Mouse (Mus musculus): ENCODE results near the gene Tfpt. TPM values are rescaled to one million over a fixed set of nuclear protein-coding genes. Genes with fewer than 3 reads are reported as not detected.
"Not testable (repeated sequence)": the region's sequence is repeated elsewhere in the genome, so short reads cannot be mapped to it uniquely, and the experiment has no call there.

Tfpt gene
- polyA plus RNA-seq, 1 experiment from 2014 or later, result 22.4 TPM

- H3K4me1 ChIP-seq (ENCODE audit: control insufficient read depth, insufficient read depth, low read length), result no peaks in the 10 kb centered on the region
- H3K27ac ChIP-seq (ENCODE audit: low read length), result no peak overlapping the region
- H3K4me2 ChIP-seq (replicated peaks; ENCODE audit: low read depth, low read length), result no peak overlapping the region
- no peak overlapping the region for H3K4me3 ChIP-seq (ENCODE audit: low read depth, low read length)
- H3K9me3 ChIP-seq (ENCODE audit: control insufficient read depth, low read depth, low read length), result no peaks in the 10 kb centered on the region
- H3K27me3 ChIP-seq (ENCODE audit: control insufficient read depth, insufficient read depth, low read length), result no peaks in the 10 kb centered on the region
- ATAC-seq (ENCODE audit: insufficient number of reproducible peaks, insufficient read depth, low FRiP score, low read depth), result no peak
- no peak overlapping the region for H3K9ac ChIP-seq (replicated peaks; ENCODE audit: low read depth, low read length)
- WGBS, result 83% methylated on average over 2 of the region's 2 CpGs
- no peaks in the 10 kb centered on the region for H3K36me3 ChIP-seq (ENCODE audit: control insufficient read depth, insufficient read depth, low read length)
Measured at GRCm38 (mm10) chr7:3578196-3578595, 51.5 kb downstream of the Tfpt start.

GRCm38 (mm10) chr7:3576354-3577124, 53.2 kb downstream of the Tfpt start:
- no peak overlapping the region for H3K9ac ChIP-seq (replicated peaks; ENCODE audit: low read depth, low read length)
- H3K4me1 ChIP-seq (ENCODE audit: control insufficient read depth, insufficient read depth, low read length), result no peaks in the 10 kb centered on the region
- no peak overlapping the region for H3K27ac ChIP-seq (ENCODE audit: low read length)
- no peaks in the 10 kb centered on the region for H3K27me3 ChIP-seq (ENCODE audit: control insufficient read depth, insufficient read depth, low read length)
- whole genome bisulfite sequencing, result 80% methylated on average over 5 of the region's 5 CpGs
- no peak overlapping the region for H3K4me3 ChIP-seq (ENCODE audit: low read depth, low read length)
- no peaks in the 10 kb centered on the region for H3K36me3 ChIP-seq (ENCODE audit: control insufficient read depth, insufficient read depth, low read length)
- H3K9me3 ChIP-seq (ENCODE audit: control insufficient read depth, low read depth, low read length), result no peaks in the 10 kb centered on the region
- no peak overlapping the region for H3K4me2 ChIP-seq (replicated peaks; ENCODE audit: low read depth, low read length)
- no peak for ATAC-seq (ENCODE audit: insufficient number of reproducible peaks, insufficient read depth, low FRiP score, low read depth)

- Histone ChIP-seq H3K27ac (ENCODE audit: low read length) (no peak overlapping the region), H3K27me3 (ENCODE audit: control insufficient read depth, insufficient read depth, low read length) (no peaks in the 10 kb centered on the region), H3K9me3 (ENCODE audit: control insufficient read depth, low read depth, low read length) (no peaks in the 10 kb centered on the region), H3K9ac (replicated peaks; ENCODE audit: low read depth, low read length) (no peak overlapping the region), H3K4me1 (ENCODE audit: control insufficient read depth, insufficient read depth, low read length) (no peaks in the 10 kb centered on the region), H3K4me3 (ENCODE audit: low read depth, low read length) (no peak overlapping the region), H3K4me2 (replicated peaks; ENCODE audit: low read depth, low read length) (no peak overlapping the region), H3K36me3 (ENCODE audit: control insufficient read depth, insufficient read depth, low read length) (no peaks in the 10 kb centered on the region)
- no peak for ATAC-seq (ENCODE audit: insufficient number of reproducible peaks, insufficient read depth, low FRiP score, low read depth)
- WGBS, result 57% methylated on average over 5 of the region's 5 CpGs
Measured at GRCm38 (mm10) chr7:3574216-3574615, 55.5 kb downstream of the Tfpt start.

- H3K4me1 ChIP-seq (ENCODE audit: control insufficient read depth, insufficient read depth, low read length), result no peaks in the 10 kb centered on the region
- no peak overlapping the region for H3K4me3 ChIP-seq (ENCODE audit: low read depth, low read length)
- 76% methylated on average over 1 of the region's 1 CpGs for WGBS
- ATAC-seq (ENCODE audit: insufficient number of reproducible peaks, insufficient read depth, low FRiP score, low read depth), result no peak
- H3K27ac ChIP-seq (ENCODE audit: low read length), result no peak overlapping the region
- H3K9me3 ChIP-seq (ENCODE audit: control insufficient read depth, low read depth, low read length), result no peaks in the 10 kb centered on the region
- H3K36me3 ChIP-seq (ENCODE audit: control insufficient read depth, insufficient read depth, low read length), result no peaks in the 10 kb centered on the region
- H3K4me2 ChIP-seq (replicated peaks; ENCODE audit: low read depth, low read length), result no peak overlapping the region
- no peak overlapping the region for H3K9ac ChIP-seq (replicated peaks; ENCODE audit: low read depth, low read length)
- no peaks in the 10 kb centered on the region for H3K27me3 ChIP-seq (ENCODE audit: control insufficient read depth, insufficient read depth, low read length)
Measured at GRCm38 (mm10) chr7:3571847-3572246, 57.9 kb downstream of the Tfpt start.

GRCm38 (mm10) chr7:3570580-3570979, 59.1 kb downstream of the Tfpt start:
- H3K4me2 ChIP-seq (replicated peaks; ENCODE audit: low read depth, low read length); H3K36me3 ChIP-seq (ENCODE audit: control insufficient read depth, insufficient read depth, low read length); ATAC-seq (ENCODE audit: insufficient number of reproducible peaks, insufficient read depth, low FRiP score, low read depth); H3K4me1 ChIP-seq (ENCODE audit: control insufficient read depth, insufficient read depth, low read length); H3K27ac ChIP-seq (ENCODE audit: low read length); H3K9me3 ChIP-seq (ENCODE audit: control insufficient read depth, low read depth, low read length); H3K9ac ChIP-seq (replicated peaks; ENCODE audit: low read depth, low read length); H3K4me3 ChIP-seq (ENCODE audit: low read depth, low read length); H3K27me3 ChIP-seq (ENCODE audit: control insufficient read depth, insufficient read depth, low read length): not testable (repeated sequence)
- WGBS, result 79% methylated on average over 3 of the region's 3 CpGs

Small RNA genes lying within 50 kb of the gene (microRNA-seq; reads per million reads assigned to microRNA genes)
- gene Gm25100 (not detected), gene Mir3572 (2.3 reads per million)

Other genes starting within 250 kb of the Tfpt start
- 2.1 and 2.8 TPM in 2 replicates for gene Cacng8, start 239.2 kb downstream of the Tfpt start, polyA plus RNA-seq (2014; fragmentation: Nextera tagmentation; extraction: Ambion mirVana)
- 0.48 TPM in 1 of 2 replicates, not detected in the other for gene Cacng6, start 205.7 kb downstream of the Tfpt start, polyA plus RNA-seq (2014; fragmentation: Nextera tagmentation; extraction: Ambion mirVana)
- gene Tarm1, start 127.3 kb downstream of the Tfpt start, polyA plus RNA-seq (2014; fragmentation: Nextera tagmentation; extraction: Ambion mirVana), result 0.20 TPM in 1 of 2 replicates, not detected in the other
- 0.41 TPM in 1 of 2 replicates, not detected in the other for gene Oscar, start 13.8 kb downstream of the Tfpt start, polyA plus RNA-seq (2014; fragmentation: Nextera tagmentation; extraction: Ambion mirVana)
- gene Ndufa3, start 12.6 kb downstream of the Tfpt start, polyA plus RNA-seq (2014; fragmentation: Nextera tagmentation; extraction: Ambion mirVana), result 517 and 630 TPM in 2 replicates
- 85.3 and 94.4 TPM in 2 replicates for gene Prpf31, start 56 bp upstream of the Tfpt start, polyA plus RNA-seq (2014; fragmentation: Nextera tagmentation; extraction: Ambion mirVana)
- gene Cnot3, start 15.3 kb upstream of the Tfpt start, polyA plus RNA-seq (2014; fragmentation: Nextera tagmentation; extraction: Ambion mirVana), result 58.3 and 59.5 TPM in 2 replicates
- gene Leng1, start 35.9 kb upstream of the Tfpt start, polyA plus RNA-seq (2014; fragmentation: Nextera tagmentation; extraction: Ambion mirVana), result 14.0 and 14.1 TPM in 2 replicates
- 61.8 and 67.3 TPM in 2 replicates for gene Tmc4, start 47.6 kb upstream of the Tfpt start, polyA plus RNA-seq (2014; fragmentation: Nextera tagmentation; extraction: Ambion mirVana)
- gene Tsen34, start 62.9 kb upstream of the Tfpt start, polyA plus RNA-seq (2014; fragmentation: Nextera tagmentation; extraction: Ambion mirVana), result 223 and 240 TPM in 2 replicates
- gene Mboat7, start 63.6 kb upstream of the Tfpt start, polyA plus RNA-seq (2014; fragmentation: Nextera tagmentation; extraction: Ambion mirVana), result 36.8 and 40.4 TPM in 2 replicates
- gene Rps9, start 74.1 kb upstream of the Tfpt start, polyA plus RNA-seq (2014; fragmentation: Nextera tagmentation; extraction: Ambion mirVana), result 1,552 and 1,583 TPM in 2 replicates
- 0.80 and 1.2 TPM in 2 replicates for gene Pirb, start 90.5 kb upstream of the Tfpt start, polyA plus RNA-seq (2014; fragmentation: Nextera tagmentation; extraction: Ambion mirVana)
- not detected in 2 replicates for gene Gm15448, start 195.8 kb upstream of the Tfpt start, polyA plus RNA-seq (2014; fragmentation: Nextera tagmentation; extraction: Ambion mirVana)
- gene Pira2, start 215.1 kb upstream of the Tfpt start, polyA plus RNA-seq (2014; fragmentation: Nextera tagmentation; extraction: Ambion mirVana), result 0.14 TPM in 1 of 2 replicates, not detected in the other

Measured in stomach, embryonic 14.5 days (tissue).